In genomic region chr16:92953936-92954654, GRCm38 (mm10) we compare ENCODE assay signal across 8 mouse cellular contexts.
DNase-seq lines count a peak whose midpoint lies in the region; ATAC-seq lines count a peak whose summit lies in the region.

No protein-coding gene starts in this region.

- H3K4me3 ChIP-seq in heart, embryonic 11.5 days (ENCODE audit: low read depth, low read length) = no peak overlapping the region

- peak; percentile 98 for DNase-seq in heart, adult 11 months
- peak; percentile 63 for DNase-seq in adrenal gland, postnatal 10 days
- DNase-seq in gastrocnemius, postnatal 25 days = peak; percentile 77
- DNase-seq in kidney, adult 8-10 months = peak; percentile 26 to 37
- peak; percentile 34 for DNase-seq in naive thymus-derived CD4-positive, alpha-beta T cell, adult 2 months (ENCODE audit: low read depth)
- no peak for DNase-seq in spleen, postnatal 10 days (ENCODE audit: low spot score in 2 of 2)
- no peak for DNase-seq in left cerebral cortex, adult 8-10 months (ENCODE audit: low spot score in 2 of 2)

- no peak overlapping the region for H3K4me2 ChIP-seq in heart, embryonic 11.5 days

- no peaks in the 10 kb centered on the region for H3K4me1 ChIP-seq in heart, embryonic 11.5 days (ENCODE audit: control insufficient read depth, insufficient read depth, low read length)

- no peaks in the 10 kb centered on the region for H3K9me3 ChIP-seq in heart, embryonic 11.5 days (replicated peaks; ENCODE audit: control insufficient read depth, low read length)

- no peak overlapping the region for H3K27ac ChIP-seq in heart, embryonic 11.5 days (ENCODE audit: low read depth, low read length)

- H3K9ac ChIP-seq in heart, embryonic 11.5 days (ENCODE audit: low read depth, low read length) = no peak overlapping the region

- peaks cover 8% of the 10 kb centered on the region for H3K27me3 ChIP-seq in heart, embryonic 11.5 days (ENCODE audit: control insufficient read depth, insufficient read depth, low read length)

- ATAC-seq in heart, embryonic 11.5 days (replicated peaks; ENCODE audit: insufficient number of reproducible peaks, low FRiP score, low TSS enrichment) = no peak

- WGBS in heart, embryonic 11.5 days (ENCODE audit: insufficient replicate concordance) = 65% methylated on average over 11 of the region's 11 CpGs

- no peaks in the 10 kb centered on the region for H3K36me3 ChIP-seq in heart, embryonic 11.5 days (ENCODE audit: control insufficient read depth, insufficient read depth, low read length)

Comparison
In these comparisons a context has a peak if more than half of its experiments do, and no peak if none do; other contexts are left out.
1. DNase-seq: peak in heart, adult 11 months (single experiment), adrenal gland, postnatal 10 days (single experiment), gastrocnemius, postnatal 25 days (single experiment), kidney, adult 8-10 months (2 of 2) and naive thymus-derived CD4-positive, alpha-beta T cell, adult 2 months (single experiment); none in spleen, postnatal 10 days (0 of 2) and left cerebral cortex, adult 8-10 months (0 of 2).